Mouse (Mus musculus) v-Abl transformed pro-B cells (cell line): ENCODE data around the gene Gm3252.
"Not testable (repeated sequence)": the region's sequence is repeated elsewhere in the genome, so short reads cannot be mapped to it uniquely, and the experiment has no call there.

Source experiments
- in situ Hi-C, 2 experiments: fragments of 400-800 bp; cut with MboI; formaldehyde crosslinking; loops; one replicate each; pipeline ENCODE4 v1.15.1; 2025; ENCODE audit not compliant: unreplicated experiment in 2 of 2

The Gm3252 gene

GRCm38 (mm10) chr14:4726038-4726880, at the start of gene Gm3252:
Gene Gm3252 (plus strand): TSS chr14:4726775.
- in situ Hi-C loops, result not testable (repeated sequence)

GRCm38 (mm10) chr14:4708938-4709337, 17.6 kb upstream of the Gm3252 start, which contains the start of gene Gm7876:
Gene Gm7876 (plus strand): TSS chr14:4709238.
- in situ Hi-C loops, result not testable (repeated sequence)

- in situ Hi-C loops, result not testable (repeated sequence)
These were observed 49.5 kb downstream of the Gm3252 start, which contains the start of gene Gm9602 for GRCm38 (mm10) chr14:4776037-4776436. Gene Gm9602 (plus strand): TSS chr14:4776337.
